Mouse (Mus musculus): ENCODE measurements around the gene Polr3g.
"Not testable (repeated sequence)": the region's sequence is repeated elsewhere in the genome, so short reads cannot be mapped to it uniquely, and the experiment has no call there.

DNA sequence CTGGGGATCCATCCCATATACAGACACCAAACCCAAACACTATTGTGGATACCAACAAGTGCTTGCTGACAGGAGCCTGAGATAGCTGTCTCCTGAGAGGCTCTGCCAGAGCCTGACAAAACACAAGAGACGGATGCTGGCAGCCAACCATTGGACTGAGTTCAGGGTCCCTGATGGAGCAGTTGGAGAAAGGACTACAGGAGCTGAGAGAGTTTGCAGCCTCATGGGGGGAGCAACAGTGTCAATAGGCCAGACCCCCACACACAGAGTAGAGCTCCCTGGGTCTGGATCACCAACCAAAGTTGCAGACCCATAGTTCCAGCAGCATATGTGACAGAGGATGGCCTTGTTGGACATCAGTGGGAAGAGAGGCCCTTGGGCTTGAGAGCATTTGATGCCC, 83.0 kb downstream of the Polr3g start:
- not testable (repeated sequence) for TF ChIP-seq POLR2A (IDR thresholded peaks at IDR 0.05; ENCODE audit: control insufficient read depth in 1 of 2, insufficient read depth in 1 of 2, low read depth in 1 of 2, low read length in 2 of 2, poor library complexity in 1 of 2); GATA1 (IDR thresholded peaks at IDR 0.05; ENCODE audit: low read depth, low read length); CTCF (IDR thresholded peaks at IDR 0.05 in 2 of 3, conservative IDR thresholded peaks at IDR 0.05 in 1 of 3; ENCODE audit: control insufficient read depth in 1 of 3, insufficient read depth in 1 of 3, low read depth in 2 of 3, low read length in 3 of 3, poor library complexity in 1 of 3, severe bottlenecking in 1 of 3)
